Mouse (Mus musculus): ENCODE measurements at regions not wholly inside any gene's neighbourhood (a gene's known extent, or its start where the extent isn't known, plus 50 kb on each side); places are given as distances from the start of the nearest gene placed in this dataset.

- TF ChIP-seq POLR2A (IDR thresholded peaks at IDR 0.05; ENCODE audit: borderline replicate concordance, control insufficient read depth, low read depth, low read length), result no peak
- no peak for TF ChIP-seq CTCF (IDR thresholded peaks at IDR 0.05; ENCODE audit: control insufficient read depth, insufficient read depth, low read length)
Measured at GRCm38 (mm10) chr3:147042911-147043310, 190.7 kb downstream of the Ttll7 start.
